Mouse (Mus musculus) natural killer cell, adult 2 months (primary cell): ENCODE measurements around the gene Moap1.
A peak's percentile ranks its signal among the peaks of the same experiment; 100 is the strongest.

Experiments used
- DNase-seq, 2 experiments: peaks; one replicate each; pipeline ENCODE4 v3.0.0; 2022; ENCODE audit warnings: low spot score in 2 of 2

Moap1 gene

DNA sequence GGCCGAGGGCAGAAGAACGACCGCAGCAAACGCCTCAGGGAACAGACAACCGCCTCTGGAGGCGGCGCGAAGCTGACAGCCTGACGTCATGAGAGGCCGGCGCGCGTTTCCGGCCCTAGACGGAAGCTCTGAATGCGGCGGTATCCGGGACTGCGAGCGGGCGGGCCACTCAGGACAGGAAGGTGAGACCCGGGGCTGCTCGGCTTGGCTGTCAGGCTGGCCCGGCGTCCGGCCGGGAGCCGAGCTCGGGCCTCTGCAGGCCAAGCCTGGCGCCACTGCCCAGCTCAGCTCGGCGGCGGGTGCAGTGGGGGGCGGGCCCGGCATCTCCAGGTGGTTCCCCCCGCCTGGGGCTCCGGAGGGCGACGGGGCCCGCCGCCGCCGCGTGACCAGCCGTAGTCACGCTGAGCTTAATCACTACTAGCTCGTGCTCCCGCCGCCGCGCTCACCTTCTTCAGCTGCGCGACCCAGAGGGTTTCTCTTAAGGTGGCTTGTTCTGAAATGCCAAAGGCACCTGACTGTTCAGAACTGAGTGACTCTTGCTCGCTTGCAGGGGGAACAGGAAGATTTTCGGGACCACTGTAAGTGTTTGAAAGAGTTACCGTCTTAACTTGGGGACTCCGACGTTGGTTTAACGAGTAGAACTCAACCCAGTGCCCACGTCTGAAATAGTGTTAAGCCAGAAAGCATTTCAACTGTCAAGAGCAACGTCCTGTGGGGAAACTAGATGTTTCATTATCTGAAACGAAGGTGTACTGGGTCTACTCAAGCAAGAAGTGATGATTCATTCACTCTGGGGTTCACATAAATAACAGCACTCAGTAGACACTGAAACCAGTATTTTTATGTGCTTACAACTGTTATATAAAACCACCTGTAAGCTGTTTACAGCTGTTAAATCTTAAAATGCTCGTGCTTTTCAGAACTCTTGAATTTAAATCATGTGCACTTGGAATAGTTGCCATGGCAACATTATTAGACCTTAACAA lies at the start of gene Moap1, which contains the start of gene Tmem251:
Gene Moap1 (minus strand): TSS at position 73 of the 986 bp plus-strand sequence.
Gene Tmem251 (plus strand): TSS at position 174 of the 986 bp plus-strand sequence.
- DNase-seq: peak; percentile 88 to 92

DNA sequence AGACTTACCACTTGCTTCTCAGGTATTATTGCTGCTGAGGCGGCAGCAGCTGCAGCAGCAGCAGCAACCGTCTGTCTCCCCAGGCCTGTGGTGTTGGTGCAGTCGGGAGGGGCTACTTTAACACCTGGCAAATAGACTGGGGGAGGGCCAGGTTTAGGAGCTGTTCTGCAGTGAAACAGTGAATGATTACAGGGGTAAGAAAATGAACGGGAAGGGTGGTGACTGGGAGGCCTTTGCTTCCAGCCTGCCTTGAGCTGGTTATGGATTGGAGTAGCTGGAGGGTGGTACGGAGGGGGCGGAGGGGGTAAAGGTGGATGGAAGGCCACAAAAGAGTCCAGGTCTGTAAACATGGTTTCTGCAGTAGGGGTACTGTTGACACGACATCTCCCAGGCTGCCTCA lies 44.5 kb upstream of the Moap1 start:
- no peak for DNase-seq

DNA sequence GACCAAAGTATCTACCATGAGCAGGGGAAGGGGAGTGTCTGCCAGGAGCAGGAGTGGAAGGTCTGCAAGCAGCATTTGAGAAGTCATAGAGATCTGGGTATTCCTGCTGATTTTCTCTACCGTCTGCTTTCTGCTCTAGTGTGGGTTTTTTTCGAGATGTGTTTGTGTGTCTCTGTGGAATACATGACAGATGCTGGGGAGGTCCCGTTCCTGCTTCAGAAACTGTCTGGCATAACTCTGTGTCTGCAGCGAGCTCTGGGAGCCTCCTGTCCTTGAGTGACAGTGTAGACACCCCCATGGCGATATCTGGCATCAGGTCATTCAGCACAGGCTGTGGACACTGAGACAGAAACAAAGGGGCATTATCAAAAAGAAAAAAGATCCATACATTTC lies 42.1 kb upstream of the Moap1 start:
- DNase-seq: no peak

DNA sequence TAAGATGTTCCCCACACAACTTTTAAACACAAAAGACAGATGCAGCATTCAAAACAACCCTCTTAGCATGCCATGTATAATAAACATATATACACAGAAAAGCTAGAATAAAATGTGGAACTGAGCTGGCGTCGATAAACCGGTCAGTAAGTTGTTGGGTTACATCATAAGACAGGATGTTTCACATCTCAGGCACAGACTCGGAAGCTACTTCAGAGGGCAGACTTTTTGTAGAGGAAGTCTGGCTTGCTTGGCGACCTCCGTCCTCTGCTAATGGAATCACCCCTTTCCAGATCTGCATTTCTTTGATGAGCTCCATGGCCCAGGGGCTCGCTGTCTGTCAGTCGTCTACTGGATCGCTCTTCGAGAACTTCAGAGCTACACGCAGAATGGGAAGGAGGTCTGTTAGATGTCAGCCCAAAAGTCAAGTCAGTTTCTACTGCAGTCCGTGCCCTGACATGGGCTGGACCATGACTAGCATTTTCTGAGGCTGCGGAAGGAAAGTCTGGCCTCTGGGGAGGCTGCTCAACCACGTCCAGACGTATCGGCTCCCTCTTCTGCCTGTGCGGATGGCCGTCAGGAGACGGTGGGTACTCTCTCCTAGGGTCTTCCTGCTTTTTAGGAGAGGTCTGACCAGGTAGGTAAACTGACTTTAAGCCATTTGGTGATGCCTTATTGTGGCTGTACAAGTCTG lies 41.6 kb upstream of the Moap1 start:
- no peak for DNase-seq

DNA sequence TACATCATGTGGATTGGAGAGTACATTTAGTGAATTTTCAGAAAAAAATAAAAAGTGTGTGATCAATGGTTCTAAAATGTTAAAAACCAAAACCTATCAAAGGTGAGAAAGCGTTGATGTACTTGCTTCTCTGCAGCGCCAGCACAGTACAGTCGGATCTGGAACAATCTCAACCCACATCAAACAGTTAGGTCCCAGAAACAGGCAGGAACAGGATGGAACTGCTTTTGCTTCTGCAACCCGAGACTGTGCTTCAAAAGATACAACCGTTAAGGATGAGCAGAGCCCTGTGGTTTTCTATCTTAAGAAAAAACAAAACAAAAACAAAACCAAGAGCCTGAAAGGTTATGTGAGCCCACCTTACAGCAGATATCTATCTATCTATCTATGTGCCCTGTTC lies 39.4 kb upstream of the Moap1 start:
- no peak for DNase-seq

DNA sequence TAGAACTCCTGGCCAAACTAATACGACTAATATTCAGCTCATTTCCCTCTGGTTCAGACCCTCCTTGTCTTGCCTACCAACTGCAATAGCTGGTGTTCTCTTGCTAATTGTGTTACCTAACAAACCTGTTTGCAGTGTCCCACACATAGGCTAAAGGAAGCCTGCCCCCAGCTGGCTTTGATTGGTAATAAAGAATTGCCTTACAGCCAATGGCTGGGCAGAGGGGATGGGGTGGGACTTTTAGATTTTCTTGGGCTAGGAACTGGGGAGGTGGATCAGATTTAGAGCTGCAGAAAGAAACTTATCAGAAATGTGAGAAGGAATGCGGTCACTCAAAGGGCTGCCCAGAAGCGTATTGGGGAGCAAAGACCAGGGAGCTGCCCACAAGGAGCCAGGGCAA lies 36.0 kb upstream of the Moap1 start:
- peak in 1 of 2 experiments; percentile 9 for DNase-seq

DNA sequence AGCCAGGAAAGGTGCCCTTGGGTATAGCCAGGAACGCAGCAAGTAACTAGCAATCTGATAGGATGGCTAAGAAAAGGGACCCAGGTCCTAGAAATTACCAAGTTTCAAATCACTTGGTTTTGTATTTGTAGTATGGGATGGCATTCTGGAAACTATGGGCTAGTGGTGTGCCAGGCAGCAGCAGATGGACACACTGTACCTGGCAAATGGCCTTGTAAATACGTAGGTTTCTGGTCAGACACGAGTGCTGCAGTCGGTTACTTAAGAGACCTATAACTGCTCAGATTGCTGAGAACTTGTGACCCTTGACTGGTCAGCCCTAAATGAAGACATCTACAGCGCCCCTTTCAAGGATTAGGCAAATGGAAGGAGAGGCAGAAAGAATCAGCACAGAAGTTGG lies 34.7 kb upstream of the Moap1 start:
- DNase-seq: no peak

DNA sequence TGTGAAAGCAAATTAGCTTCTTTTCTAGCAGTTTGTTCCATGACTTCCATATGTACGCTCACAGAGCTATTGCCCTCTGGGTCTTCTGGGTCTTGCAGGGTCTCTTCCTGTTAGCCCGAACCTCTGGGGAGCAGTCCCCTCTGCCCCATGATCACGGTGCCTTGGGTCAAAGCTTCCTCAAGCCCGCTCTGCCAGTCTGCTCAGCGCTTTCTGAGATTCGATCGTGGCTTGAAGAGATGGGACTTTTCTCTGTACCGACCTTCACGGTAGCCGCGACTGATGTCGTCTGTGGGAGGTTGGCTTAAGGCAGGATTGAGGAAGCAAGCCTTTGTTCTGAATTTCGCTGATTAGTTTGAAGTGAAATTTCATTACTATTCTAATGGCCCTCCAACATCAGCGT lies 32.6 kb upstream of the Moap1 start:
- DNase-seq: no peak

DNA sequence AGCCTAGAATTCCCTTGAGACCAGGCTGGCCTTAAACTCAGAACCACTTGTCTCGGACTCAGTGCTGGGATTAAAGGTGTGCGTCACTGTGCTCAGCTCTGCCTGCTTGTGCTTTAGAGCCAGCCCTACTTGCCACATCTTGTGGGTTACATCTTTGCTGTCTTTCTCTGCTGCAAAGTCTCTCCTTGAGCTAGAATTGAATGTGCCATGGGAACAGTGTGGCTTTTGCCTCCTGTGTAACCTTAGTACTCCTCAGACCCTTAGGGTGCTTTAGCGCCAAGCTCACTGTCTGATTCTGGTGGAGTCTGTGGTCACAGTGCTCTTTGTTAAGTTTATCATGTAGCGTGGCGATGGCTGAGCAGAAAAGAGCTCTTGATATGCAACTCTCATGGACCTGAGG lies 29.2 kb upstream of the Moap1 start:
- no peak for DNase-seq

DNA sequence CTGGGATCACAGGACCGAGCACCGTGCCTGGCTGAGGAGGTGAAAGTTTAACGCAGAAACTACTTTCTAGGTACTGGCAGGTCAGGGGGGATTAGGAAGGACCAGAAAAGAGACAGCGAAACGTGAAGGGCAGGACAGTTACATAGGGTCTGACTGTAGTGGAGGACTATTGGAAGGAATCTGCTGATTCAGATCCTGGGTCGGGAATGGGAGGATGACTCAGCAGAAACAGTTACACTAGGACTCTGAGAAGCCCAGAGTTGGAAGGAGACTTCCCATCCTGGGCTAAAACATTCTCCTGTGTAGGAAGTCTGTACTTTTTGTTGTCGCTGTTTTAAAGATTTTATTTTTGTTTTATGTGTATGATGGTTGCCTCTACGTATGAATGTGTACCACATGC lies 28.1 kb upstream of the Moap1 start:
- no peak for DNase-seq

DNA sequence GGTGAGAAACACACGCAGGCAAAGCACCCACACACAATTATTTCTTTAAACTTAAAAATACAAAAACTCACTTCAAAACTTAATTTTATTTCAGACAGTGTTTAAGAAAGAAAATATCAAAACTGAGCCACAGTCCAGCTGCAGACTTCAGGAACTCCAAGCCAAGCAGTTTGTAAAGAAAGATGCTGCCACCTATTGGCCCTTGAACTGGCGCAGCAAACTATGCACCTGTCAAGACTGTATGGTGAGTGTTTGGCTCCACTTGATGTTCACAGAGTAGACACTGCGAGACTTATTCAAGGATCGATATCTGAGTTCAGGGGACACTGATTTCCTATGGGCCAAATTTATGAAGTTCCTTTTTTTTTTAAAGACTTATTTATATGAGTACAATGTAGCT lies 25.5 kb upstream of the Moap1 start:
- DNase-seq: peak in 1 of 2 experiments; percentile 16

DNA sequence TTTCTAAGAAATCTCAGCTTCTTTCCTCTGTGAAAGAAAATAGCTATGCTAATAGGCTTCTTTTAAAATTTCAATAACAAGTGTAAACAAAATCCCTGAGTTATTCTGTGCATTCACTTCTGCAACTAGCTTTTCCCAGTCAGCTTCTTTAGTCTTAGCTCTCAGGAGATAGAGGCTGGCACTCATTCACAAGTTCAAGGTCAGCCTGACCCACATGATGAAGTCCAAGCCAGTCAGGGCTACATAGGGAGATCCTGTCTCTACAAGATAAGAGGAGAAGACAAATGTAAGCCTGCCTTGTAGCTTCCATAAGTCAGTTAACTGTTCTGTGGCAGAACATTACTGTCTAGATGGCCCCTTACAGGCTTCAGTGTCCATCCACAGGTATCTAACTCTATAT lies 20.2 kb upstream of the Moap1 start:
- no peak for DNase-seq

DNA sequence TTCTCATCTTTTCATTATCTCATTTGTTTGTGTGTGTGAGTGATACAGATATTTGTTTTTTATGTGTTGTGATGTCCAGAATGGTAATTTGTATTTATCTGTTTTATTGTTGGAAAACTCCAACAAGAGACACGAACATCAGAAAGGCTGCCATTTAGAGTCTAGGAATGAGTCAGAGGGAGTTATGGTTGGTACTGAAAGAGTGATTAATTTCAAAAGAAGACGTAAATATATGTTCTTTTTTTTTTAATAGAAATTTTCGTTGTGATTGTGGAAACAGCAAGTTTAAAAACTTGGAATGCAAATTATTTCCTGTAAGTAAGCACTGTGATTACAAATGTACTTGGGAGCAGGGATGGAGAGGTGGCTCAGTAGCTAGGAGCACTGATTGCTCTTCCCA lies 18.2 kb upstream of the Moap1 start:
- DNase-seq: no peak

DNA sequence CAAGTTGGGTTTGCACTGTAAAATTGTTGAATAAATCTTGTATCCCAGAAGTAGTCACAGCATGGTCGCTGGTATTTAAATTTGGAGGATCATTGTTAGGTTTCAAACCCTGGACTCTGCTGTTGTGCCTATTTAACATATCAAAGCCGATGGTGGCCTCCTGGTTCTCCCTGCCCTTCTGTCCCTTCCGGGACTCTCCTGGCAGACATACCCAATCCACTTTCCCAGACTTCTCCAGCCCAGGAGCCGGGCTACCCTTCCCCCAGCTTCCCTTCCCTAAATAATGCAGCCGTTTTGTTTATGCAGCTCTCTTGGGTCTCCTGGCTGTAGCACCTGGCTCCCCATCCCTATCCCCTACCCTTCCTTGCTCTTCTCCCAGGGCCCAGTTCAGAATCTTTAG lies 15.5 kb upstream of the Moap1 start:
- no peak for DNase-seq

DNA sequence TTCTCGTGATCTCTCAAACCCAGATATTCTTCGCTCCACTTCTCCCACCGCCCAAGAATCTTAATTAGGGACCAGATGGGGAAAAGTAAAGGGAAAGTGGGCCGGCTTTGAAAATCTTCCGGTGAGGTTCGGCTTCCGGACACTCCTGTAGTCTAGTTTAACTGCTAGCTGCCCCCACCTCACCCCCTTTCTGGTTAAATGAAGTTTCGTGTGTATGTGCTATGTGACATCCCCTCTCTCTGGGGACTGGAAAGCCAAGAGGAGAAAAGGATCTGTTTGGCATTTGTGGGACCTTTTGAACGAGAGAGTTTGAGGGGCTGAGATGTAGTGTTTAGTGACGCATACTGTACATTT lies 14.9 kb upstream of the Moap1 start, which contains the start of gene Gm20604:
Gene Gm20604 (minus strand): TSS at position 270 of the 354 bp plus-strand sequence.
- DNase-seq: peak in 1 of 2 experiments; percentile 12

DNA sequence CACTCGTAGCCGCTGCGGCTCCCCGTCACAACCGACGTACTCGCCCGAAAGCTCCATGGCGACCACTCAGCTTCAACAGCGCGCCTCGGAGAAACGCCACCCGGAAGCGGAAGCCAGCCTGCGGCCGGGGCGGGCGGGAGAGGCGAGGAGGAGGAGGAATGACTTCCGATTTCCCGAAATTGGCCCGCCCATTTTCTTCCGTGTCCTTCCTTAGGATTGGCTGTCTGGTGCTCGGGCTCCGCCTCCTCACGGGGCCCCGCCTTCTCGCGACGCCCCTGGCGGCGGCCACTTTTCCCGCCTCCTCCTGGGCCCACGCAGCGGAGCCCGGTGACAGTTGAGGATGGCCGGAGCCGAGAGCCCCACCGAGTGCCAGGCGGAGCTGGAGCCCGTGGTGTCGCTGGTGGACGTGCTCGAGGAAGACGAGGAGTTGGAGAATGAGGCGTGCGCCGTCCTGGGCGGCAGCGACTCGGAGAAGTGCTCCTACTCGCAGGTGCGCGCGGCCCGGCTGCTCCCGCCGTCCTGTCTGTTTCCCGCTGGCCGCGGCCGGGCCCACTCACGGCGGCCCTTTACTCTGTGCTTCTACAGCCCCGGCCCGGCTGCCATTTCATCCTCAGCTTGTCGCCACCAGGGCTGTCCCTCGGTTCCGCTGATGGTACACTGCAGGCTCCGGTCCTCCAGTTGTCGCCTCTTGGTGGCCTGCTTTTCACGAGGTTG lies 14.4 kb upstream of the Moap1 start, which contains the start of the genes Gm28051, Gon7 and Ubr7:
Gene Gm28051 (minus strand): TSS at position 77 of the 714 bp plus-strand sequence.
Gene Gon7 (minus strand): TSS at position 115 of the 714 bp plus-strand sequence.
Gene Ubr7 (plus strand): TSS at position 279 of the 714 bp plus-strand sequence.
- peak; percentile 91 to 94 for DNase-seq

DNA sequence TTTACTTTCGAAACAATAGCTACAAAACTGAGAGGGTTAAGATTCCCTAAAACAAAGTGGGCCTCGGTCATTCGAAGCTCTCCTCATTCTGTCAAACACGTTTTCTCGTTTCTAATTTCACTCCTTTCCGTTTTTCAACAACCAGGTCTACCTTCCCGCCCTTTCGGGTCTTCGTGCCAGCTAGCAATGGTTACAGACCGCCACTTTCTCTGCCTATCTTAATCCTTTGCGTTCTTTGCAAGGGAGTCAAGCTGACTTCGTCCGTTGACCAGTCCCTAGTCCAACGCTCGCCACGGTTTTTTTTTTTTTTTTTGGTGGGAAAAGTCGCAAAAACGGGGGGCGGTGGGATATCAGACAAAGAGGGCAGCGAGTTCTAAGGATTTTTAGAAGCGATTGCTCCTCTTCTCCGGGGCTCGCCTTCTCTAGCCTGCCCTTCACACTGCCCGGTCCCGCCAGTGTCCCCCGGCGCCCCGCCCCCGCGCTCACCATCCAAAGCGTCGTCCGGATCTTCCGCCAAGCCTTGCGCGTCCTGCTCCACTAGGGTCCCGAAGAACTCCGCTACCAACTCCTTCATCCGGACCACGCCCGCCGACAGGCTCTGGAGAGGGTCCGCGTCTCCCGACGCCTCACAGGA lies 13.7 kb upstream of the Moap1 start:
- DNase-seq: no peak

DNA sequence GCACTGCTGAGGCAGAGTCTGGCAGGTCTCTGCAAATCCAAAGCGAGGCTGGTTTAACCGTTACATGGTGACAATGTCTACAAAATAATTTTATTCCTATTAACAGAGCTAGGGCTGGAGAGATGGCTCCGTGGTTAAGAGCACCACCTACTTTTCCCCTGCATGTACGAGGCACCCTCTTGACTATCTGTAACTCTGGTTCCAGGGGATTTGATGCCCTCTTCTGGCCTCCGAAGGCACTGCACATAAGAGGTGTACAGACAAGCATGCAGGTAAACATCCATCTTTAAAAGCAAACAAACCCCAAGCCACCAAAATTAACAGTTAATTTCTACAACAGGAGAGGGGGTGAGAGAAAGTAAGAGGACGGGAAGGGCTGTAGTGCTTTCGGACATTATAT lies 12.8 kb upstream of the Moap1 start:
- peak; percentile 55 to 70 for DNase-seq

DNA sequence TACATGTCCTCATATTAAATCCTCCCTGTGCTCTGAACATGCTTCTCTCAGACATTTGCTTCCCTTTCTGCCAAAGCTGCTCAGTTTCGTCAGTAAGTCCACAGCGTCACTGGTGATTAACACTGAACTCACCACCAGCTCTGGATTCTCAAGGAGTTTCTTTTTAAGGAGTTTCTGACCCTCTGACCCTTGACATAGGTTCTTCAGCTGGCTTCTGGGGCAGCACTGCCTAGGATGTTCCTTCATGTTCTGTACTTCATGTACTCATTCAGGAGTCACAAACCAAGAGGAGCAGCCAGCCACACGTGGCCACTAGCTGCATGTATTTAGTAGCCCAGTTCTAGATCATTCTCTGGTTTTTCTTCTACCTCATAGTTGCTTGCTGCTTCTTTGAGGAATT lies 4.8 kb upstream of the Moap1 start:
- DNase-seq: no peak

DNA sequence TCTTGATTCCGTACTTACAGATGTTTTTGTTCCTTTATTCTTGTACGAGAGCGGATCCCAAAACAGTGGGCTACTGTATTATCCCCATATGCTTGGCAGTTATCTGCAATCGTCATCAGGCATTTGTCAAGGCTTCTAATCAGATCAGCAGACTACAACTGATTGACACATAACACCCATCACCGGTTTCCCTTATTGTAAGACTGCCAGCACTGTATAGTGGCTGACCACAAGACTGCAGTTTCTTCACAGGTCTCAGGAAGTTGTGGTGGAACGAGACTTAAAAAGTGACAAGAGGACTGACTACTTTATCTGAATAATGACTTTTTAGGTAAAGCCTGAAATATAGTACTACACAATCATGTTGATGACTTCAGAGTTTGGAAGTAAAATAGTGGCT lies 1.4 kb upstream of the Moap1 start:
- DNase-seq: peak; percentile 72 to 78

DNA sequence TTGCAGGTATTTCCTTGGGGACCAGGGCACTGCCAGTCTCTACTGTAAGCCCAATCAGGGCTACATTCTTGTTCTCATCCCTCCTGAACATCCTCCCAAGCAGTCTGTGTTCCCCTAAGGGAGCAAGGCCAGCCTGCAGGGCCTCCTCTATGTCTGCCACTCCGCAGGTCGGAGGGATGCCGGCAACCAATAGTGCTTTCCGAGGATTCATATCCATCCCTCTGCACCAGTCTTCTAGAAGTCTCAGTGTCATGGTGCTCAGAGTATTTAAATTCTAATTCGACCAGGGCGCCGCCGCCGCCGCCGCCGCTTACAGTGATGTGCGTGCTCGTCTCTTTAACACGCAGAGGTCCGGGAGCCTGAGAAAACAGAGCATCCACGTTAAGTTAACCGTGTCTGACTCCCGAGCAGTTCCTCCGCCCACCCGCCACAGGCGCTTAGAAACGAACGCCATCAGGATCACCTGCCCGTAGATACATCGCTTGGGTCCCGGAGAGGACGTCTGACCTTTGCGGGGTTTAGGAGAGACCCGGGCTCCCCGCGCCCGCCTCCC lies 349 bp downstream of the Moap1 start:
- no peak for DNase-seq
